Mouse (Mus musculus): ENCODE data around the gene Trappc4. TPM values are rescaled to one million over a fixed set of nuclear protein-coding genes. Genes with fewer than 3 reads are reported as not detected.
"Not testable (repeated sequence)": the region's sequence is repeated elsewhere in the genome, so short reads cannot be mapped to it uniquely, and the experiment has no call there.

The Trappc4 gene
- polyA plus RNA-seq, 1 experiment from 2014 or later = 256 TPM

- H3K27ac ChIP-seq = peak within 1 kb of the TSS; percentile 77
These were observed 11.4 kb upstream of the Trappc4 start, which contains the start of gene Ccdc84 for GRCm38 (mm10) chr9:44418519-44419385. Gene Ccdc84, minus strand, starts transcription at chr9:44418569.

GRCm38 (mm10) chr9:44417892-44418363, 10.5 kb upstream of the Trappc4 start:
- WGBS = under 1% methylated on average over 38 of the region's 38 CpGs
- H3K4me2 ChIP-seq (replicated peaks) = peak overlapping the region; percentile 93
- peak; percentile 89 for ATAC-seq (ENCODE audit: low FRiP score)
- H3K4me1 ChIP-seq = peaks cover 6% of the 10 kb centered on the region
- H3K9me3 ChIP-seq (replicated peaks) = no peaks in the 10 kb centered on the region
- H3K36me3 ChIP-seq = peaks cover 15% of the 10 kb centered on the region
- peak overlapping the region; percentile 77 for H3K27ac ChIP-seq
- peak overlapping the region; percentile 80 for H3K9ac ChIP-seq
- peak overlapping the region; percentile 80 for H3K4me3 ChIP-seq
- no peaks in the 10 kb centered on the region for H3K27me3 ChIP-seq

More at GRCm38 (mm10) chr9:44418519-44419385, 11.4 kb upstream of the Trappc4 start, which contains the start of gene Ccdc84:
- Histone ChIP-seq H3K9me3 (replicated peaks) (no peaks in the 10 kb centered on the region), H3K27me3 (no peaks in the 10 kb centered on the region), H3K36me3 (peaks cover 10% of the 10 kb centered on the region; the same call in 1 of the 2 replicates), H3K4me2 (replicated peaks) (peak within 1 kb of the TSS; percentile 93), H3K4me3 (peak within 1 kb of the TSS; percentile 80), H3K4me1 (peaks cover 6% of the 10 kb centered on the region), H3K9ac (peak within 1 kb of the TSS; percentile 80)
- no peak for ATAC-seq (ENCODE audit: low FRiP score)
- WGBS = 84% methylated on average over 14 of the region's 14 CpGs

- Histone ChIP-seq H3K9ac (peak overlapping the region; percentile 80), H3K4me3 (peak overlapping the region; percentile 80), H3K27ac (peak overlapping the region; percentile 77; the same call in 1 of the 2 replicates), H3K9me3 (replicated peaks) (no peaks in the 10 kb centered on the region), H3K27me3 (no peaks in the 10 kb centered on the region), H3K36me3 (peaks cover 22% of the 10 kb centered on the region), H3K4me1 (peaks cover 6% of the 10 kb centered on the region), H3K4me2 (replicated peaks) (peak overlapping the region; percentile 93)
- ATAC-seq (ENCODE audit: low FRiP score) = peak; percentile 79
- WGBS = 9% methylated on average over 26 of the region's 26 CpGs
These were observed 9.9 kb upstream of the Trappc4 start for GRCm38 (mm10) chr9:44417156-44417891.

GRCm38 (mm10) chr9:44412781-44413180, 5.4 kb upstream of the Trappc4 start:
- peaks cover 56% of the 10 kb centered on the region for H3K36me3 ChIP-seq
- no peak overlapping the region for H3K9ac ChIP-seq
- no peak for ATAC-seq (ENCODE audit: low FRiP score)
- no peaks in the 10 kb centered on the region for H3K27me3 ChIP-seq
- H3K4me2 ChIP-seq (replicated peaks) = no peak overlapping the region
- H3K9me3 ChIP-seq (replicated peaks) = no peaks in the 10 kb centered on the region
- H3K4me1 ChIP-seq = peaks cover 14% of the 10 kb centered on the region
- no peak overlapping the region for H3K27ac ChIP-seq
- WGBS = 82% methylated on average over 2 of the region's 2 CpGs
- no peak overlapping the region for H3K4me3 ChIP-seq

- no peak overlapping the region for H3K9ac ChIP-seq
- 87% methylated on average over 4 of the region's 4 CpGs for WGBS
- peaks cover 56% of the 10 kb centered on the region for H3K36me3 ChIP-seq
- no peaks in the 10 kb centered on the region for H3K27me3 ChIP-seq
- no peak overlapping the region for H3K27ac ChIP-seq
- peaks cover 11% of the 10 kb centered on the region for H3K4me1 ChIP-seq
- no peaks in the 10 kb centered on the region for H3K9me3 ChIP-seq (replicated peaks)
- H3K4me2 ChIP-seq (replicated peaks) = no peak overlapping the region
- ATAC-seq (ENCODE audit: low FRiP score) = no peak
- no peak overlapping the region for H3K4me3 ChIP-seq
These were observed 4.9 kb upstream of the Trappc4 start for GRCm38 (mm10) chr9:44412306-44412705.

GRCm38 (mm10) chr9:44411601-44412130, 4.3 kb upstream of the Trappc4 start:
- H3K4me2 ChIP-seq (replicated peaks) = no peak overlapping the region
- no peak overlapping the region for H3K4me3 ChIP-seq
- H3K9ac ChIP-seq = no peak overlapping the region
- no peaks in the 10 kb centered on the region for H3K9me3 ChIP-seq (replicated peaks)
- no peak overlapping the region for H3K27ac ChIP-seq
- H3K27me3 ChIP-seq = no peaks in the 10 kb centered on the region
- 83% methylated on average over 1 of the region's 1 CpGs for WGBS
- peaks cover 56% of the 10 kb centered on the region for H3K36me3 ChIP-seq
- H3K4me1 ChIP-seq = peaks cover 7% of the 10 kb centered on the region
- no peak for ATAC-seq (ENCODE audit: low FRiP score)

- no peaks in the 10 kb centered on the region for H3K9me3 ChIP-seq (replicated peaks)
- H3K27ac ChIP-seq = no peak overlapping the region
- no peak for ATAC-seq (ENCODE audit: low FRiP score)
- no peak overlapping the region for H3K4me2 ChIP-seq (replicated peaks)
- WGBS = 91% methylated on average over 2 of the region's 2 CpGs
- H3K36me3 ChIP-seq = peaks cover 56% of the 10 kb centered on the region
- H3K9ac ChIP-seq = no peak overlapping the region
- H3K4me1 ChIP-seq = peaks cover 12% of the 10 kb centered on the region
- H3K27me3 ChIP-seq = no peaks in the 10 kb centered on the region
- H3K4me3 ChIP-seq = no peak overlapping the region
These were observed 3.4 kb upstream of the Trappc4 start for GRCm38 (mm10) chr9:44410647-44411336.

GRCm38 (mm10) chr9:44408693-44409092, 1.3 kb upstream of the Trappc4 start:
- H3K36me3 ChIP-seq = peaks cover 62% of the 10 kb centered on the region
- not testable (repeated sequence) for H3K27ac ChIP-seq; ATAC-seq (ENCODE audit: low FRiP score); H3K9me3 ChIP-seq (replicated peaks); H3K27me3 ChIP-seq
- peak overlapping the region; percentile 85; the same call in 1 of the 2 replicates for H3K9ac ChIP-seq
- H3K4me1 ChIP-seq = peaks cover 16% of the 10 kb centered on the region
- H3K4me3 ChIP-seq = peak overlapping the region; percentile 90
- WGBS = 86% methylated on average over 9 of the region's 9 CpGs
- peak overlapping the region; percentile 84 for H3K4me2 ChIP-seq (replicated peaks)

GRCm38 (mm10) chr9:44407752-44408097, 325 bp upstream of the Trappc4 start:
- peaks cover 16% of the 10 kb centered on the region for H3K4me1 ChIP-seq
- peak overlapping the region; percentile 90 for H3K4me3 ChIP-seq
- H3K27me3 ChIP-seq = no peaks in the 10 kb centered on the region
- no peaks in the 10 kb centered on the region for H3K9me3 ChIP-seq (replicated peaks)
- peak overlapping the region; percentile 84 for H3K4me2 ChIP-seq (replicated peaks)
- H3K27ac ChIP-seq = peak overlapping the region; percentile 96
- WGBS = under 1% methylated on average over 24 of the region's 24 CpGs
- no peak for ATAC-seq (ENCODE audit: low FRiP score)
- H3K9ac ChIP-seq = peak overlapping the region; percentile 85
- H3K36me3 ChIP-seq = peaks cover 62% of the 10 kb centered on the region

- no peak overlapping the region for H3K4me2 ChIP-seq (replicated peaks)
- H3K36me3 ChIP-seq = peaks cover 62% of the 10 kb centered on the region
- H3K9me3 ChIP-seq (replicated peaks) = no peaks in the 10 kb centered on the region
- 79% methylated on average over 3 of the region's 3 CpGs for WGBS
- no peak overlapping the region for H3K4me3 ChIP-seq
- no peak overlapping the region for H3K9ac ChIP-seq
- H3K27me3 ChIP-seq = no peaks in the 10 kb centered on the region
- peaks cover 16% of the 10 kb centered on the region for H3K4me1 ChIP-seq
- no peak for ATAC-seq (ENCODE audit: low FRiP score)
- H3K27ac ChIP-seq = no peak overlapping the region
These were observed 2.4 kb downstream of the Trappc4 start for GRCm38 (mm10) chr9:44405011-44405410.

GRCm38 (mm10) chr9:44401081-44401480, 6.3 kb downstream of the Trappc4 start:
- no peak overlapping the region for H3K4me3 ChIP-seq
- H3K4me2 ChIP-seq (replicated peaks) = no peak overlapping the region
- peaks cover 59% of the 10 kb centered on the region for H3K36me3 ChIP-seq
- peaks cover 37% of the 10 kb centered on the region for H3K4me1 ChIP-seq
- H3K9me3 ChIP-seq (replicated peaks) = no peaks in the 10 kb centered on the region
- ATAC-seq (ENCODE audit: low FRiP score) = no peak
- H3K27me3 ChIP-seq = no peaks in the 10 kb centered on the region
- 78% methylated on average over 4 of the region's 4 CpGs for WGBS
- no peak overlapping the region for H3K27ac ChIP-seq
- H3K9ac ChIP-seq = no peak overlapping the region
